Mouse (Mus musculus) lung, embryonic 14.5 days (tissue): Measurements from ENCODE around the gene Tbck. TPM values are rescaled to one million over a fixed set of nuclear protein-coding genes. Genes with fewer than 3 reads are reported as not detected.

ENCODE experiments used
- ATAC-seq: fragments of 200-750 bp; cut with Nextera tagmentation; 2 replicates; pipeline ENCODE4 v1.8.0; 2017; ENCODE audit warnings: mild to moderate bottlenecking, moderate TSS enrichment, moderate library complexity; ENCODE audit not compliant: insufficient read depth
- DNase-seq: peaks from one replicate; pipeline ENCODE4 v3.0.0-alpha.2; 2015
- H3K27ac ChIP-seq: fragments of 300-500 bp; sonication (generic); 2 replicates; pipeline ENCODE4 v1.5.1; 2014; ENCODE audit warnings: low read depth, mild to moderate bottlenecking, moderate library complexity
- H3K27me3 ChIP-seq: fragments of 300-500 bp; sonication (generic); 2 replicates; pipeline ENCODE4 v1.6.1; 2014; ENCODE audit warnings: low read length, control low read depth; ENCODE audit not compliant: insufficient read depth
- H3K36me3 ChIP-seq: fragments of 300-500 bp; sonication (generic); 2 replicates; pipeline ENCODE4 v1.6.1; 2014; ENCODE audit warnings: control low read depth; ENCODE audit not compliant: insufficient read depth
- H3K4me1 ChIP-seq: fragments of 300-500 bp; sonication (generic); 2 replicates; pipeline ENCODE4 v1.6.1; 2014; ENCODE audit warnings: antibody characterized with exemption, control low read depth; ENCODE audit not compliant: insufficient read depth
- H3K4me2 ChIP-seq: fragments of 300-500 bp; sonication (generic); 2 replicates; pipeline ENCODE4 v1.6.1; 2014; ENCODE audit warnings: mild to moderate bottlenecking
- H3K4me3 ChIP-seq: fragments of 300-500 bp; sonication (generic); 2 replicates; pipeline ENCODE4 v1.5.1; 2014; ENCODE audit warnings: low read depth, low read length
- H3K9ac ChIP-seq: fragments of 300-500 bp; sonication (generic); 2 replicates; pipeline ENCODE4 v1.6.1; 2014
- H3K9me3 ChIP-seq: fragments of 300-500 bp; sonication (generic); 2 replicates; pipeline ENCODE4 v1.6.1; 2016; ENCODE audit warnings: low read depth, low read length, control low read depth
- CTCF ChIP-seq: IDR thresholded peaks from 2 replicates; pipeline ENCODE4 v1.5.1; 2016; ENCODE audit warnings: antibody characterized with exemption, low read depth
- WGBS: fragments of 180-500 bp; shearing (Covaris S2); extraction: QIAGEN DNeasy Blood & Tissue Kit; methylation state at CpG from one replicate; pipeline ENCODE4 v1.1.7; 2014; 5-methylcytosine and 5-hydroxymethylcytosine counted together
- polyA plus RNA-seq: library from polyadenylated mRNA; unstranded; fragments of >200 nt; fragmentation: Nextera tagmentation; extraction: Ambion mirVana; gene quantifications from 2 replicates; pipeline ENCODE4 v1.2.1, GENCODE M21; 2014

The Tbck gene
- polyA plus RNA-seq, 1 experiment from 2014 or later = 19.6 TPM

GRCm38 (mm10) chr3:132887074-132887848 lies 203.3 kb downstream of the Tbck start:
- Histone ChIP-seq H3K27me3 (no peaks in the 10 kb centered on the region), H3K4me2 (no peak overlapping the region)
- ATAC-seq = no peak

More at GRCm38 (mm10) chr3:132887074-132887848, 203.3 kb downstream of the Tbck start:
- TF ChIP-seq CTCF = no peak
- no peak overlapping the region for H3K27ac ChIP-seq
- DNase-seq = no peak
- H3K9me3 ChIP-seq = no peaks in the 10 kb centered on the region
- 86% methylated on average over 16 of the region's 16 CpGs for WGBS
- H3K9ac ChIP-seq = no peak overlapping the region
- H3K4me3 ChIP-seq = no peak overlapping the region
- H3K36me3 ChIP-seq = peaks cover 3% of the 10 kb centered on the region; the same call in 1 of the 2 replicates
- H3K4me1 ChIP-seq = no peaks in the 10 kb centered on the region

Other genes starting within 250 kb of the Tbck start
- not detected in 2 replicates for gene Gimd1, start 54.3 kb upstream of the Tbck start, polyA plus RNA-seq
- gene Aimp1, start 226 bp downstream of the Tbck start, polyA plus RNA-seq = 77.4 and 79.5 TPM in 2 replicates